Mouse (Mus musculus): ENCODE data around the gene Tnrc6b. TPM values are rescaled to one million over a fixed set of nuclear protein-coding genes. Genes with fewer than 3 reads are reported as not detected.

Tnrc6b gene
- polyA plus RNA-seq, 1 experiment from 2014 or later = 13.9 TPM

- POLR2A ChIA-PET = no interaction called here
- no peaks in the 10 kb centered on the region for H3K27me3 ChIP-seq
- DNase-seq (ENCODE audit: low read depth, low spot score) = no peak
- no peak for TF ChIP-seq CTCF (IDR thresholded peaks at IDR 0.05)
- ATAC-seq = no peak
- in situ Hi-C loops (cut with MboI; ENCODE audit: low pct_unique_long_range_greater_than_20kb) = no loop called here
- CTCF ChIA-PET = interaction anchor here (1.2 kb wide), 1 partner anchor 16 kb away, joined by 3 read pairs; no protein-coding TSS in a partner anchor
Observed at GRCm38 (mm10) chr15:80989712-80990111, 278.6 kb downstream of the Tnrc6b start.

Other genes with a start within 250 kb of the Tnrc6b start
- gene Enthd1, start 146.2 kb upstream of the Tnrc6b start, polyA plus RNA-seq (2021) = not detected
- gene Grap2, start 138.7 kb upstream of the Tnrc6b start, polyA plus RNA-seq (2021) = not detected
- gene Fam83f, start 39.5 kb upstream of the Tnrc6b start, polyA plus RNA-seq (2021) = not detected
- gene Adsl, start 237.2 kb downstream of the Tnrc6b start, polyA plus RNA-seq (2021) = 107 TPM